Mouse (Mus musculus): ENCODE measurements around the gene Taar5.

GRCm38 (mm10) chr10:23959071-23959470, 11.4 kb upstream of the Taar5 start:
- TF ChIP-seq EP300 (IDR thresholded peaks at IDR 0.05), result no peak
- TF ChIP-seq CTCF (IDR thresholded peaks at IDR 0.05), result no peak

All from lung, postnatal 0 days (tissue).